Mouse (Mus musculus): Measurements from ENCODE around the gene Negr1.

The Negr1 gene

DNA sequence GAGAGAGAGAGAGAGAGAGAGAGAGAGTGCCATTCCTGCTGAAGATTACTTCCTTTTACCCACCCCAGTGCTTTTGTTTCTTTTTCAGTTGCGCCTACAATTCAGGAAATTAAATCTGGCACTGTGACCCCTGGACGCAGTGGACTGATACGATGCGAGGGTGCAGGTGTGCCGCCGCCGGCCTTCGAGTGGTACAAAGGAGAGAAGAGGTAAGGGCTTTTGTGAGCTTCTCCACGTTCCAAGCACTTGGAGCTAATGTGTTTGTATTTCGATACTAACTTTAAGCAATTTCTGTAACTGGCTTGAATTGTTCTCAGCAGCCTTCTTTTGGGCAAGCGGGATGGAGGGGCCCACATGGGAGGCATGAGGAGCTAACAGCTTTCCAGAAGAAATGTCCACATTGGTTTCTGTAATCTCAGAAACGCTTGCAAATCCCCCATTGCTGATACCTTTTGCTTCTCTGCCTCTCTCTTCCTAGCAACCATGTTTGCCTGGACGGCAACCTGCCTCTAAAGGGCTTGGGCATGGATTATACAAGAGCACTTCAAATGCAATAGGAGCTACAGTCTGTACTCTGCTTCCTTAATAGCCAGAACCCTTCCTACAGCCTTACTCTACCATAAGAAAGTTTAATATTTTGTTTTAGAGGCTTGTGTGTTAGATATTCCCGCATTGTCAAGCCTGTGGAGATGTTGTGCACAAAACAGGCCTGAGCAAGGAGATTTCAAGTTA is 584.7 kb downstream of the Negr1 start:
- DNase-seq: no peak

DNA sequence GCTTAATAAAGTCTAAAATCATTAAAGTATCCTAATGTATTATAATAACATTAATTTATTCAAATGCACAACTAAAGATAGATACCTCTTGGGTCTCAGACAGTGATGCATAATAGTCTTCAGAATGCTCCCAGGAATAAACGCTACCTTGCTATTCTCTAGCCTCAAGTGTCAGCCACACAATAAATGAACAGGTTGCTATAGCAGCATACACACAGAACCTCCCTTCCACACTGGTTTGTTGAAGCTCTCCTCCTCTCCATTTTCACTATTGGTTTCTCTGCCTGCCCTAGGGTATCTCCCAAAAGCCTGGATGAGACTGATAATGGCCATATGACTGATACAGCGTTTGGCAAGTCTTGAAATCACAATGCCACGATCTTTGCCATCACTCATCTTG is 593.3 kb downstream of the Negr1 start:
- no peak for DNase-seq

DNA sequence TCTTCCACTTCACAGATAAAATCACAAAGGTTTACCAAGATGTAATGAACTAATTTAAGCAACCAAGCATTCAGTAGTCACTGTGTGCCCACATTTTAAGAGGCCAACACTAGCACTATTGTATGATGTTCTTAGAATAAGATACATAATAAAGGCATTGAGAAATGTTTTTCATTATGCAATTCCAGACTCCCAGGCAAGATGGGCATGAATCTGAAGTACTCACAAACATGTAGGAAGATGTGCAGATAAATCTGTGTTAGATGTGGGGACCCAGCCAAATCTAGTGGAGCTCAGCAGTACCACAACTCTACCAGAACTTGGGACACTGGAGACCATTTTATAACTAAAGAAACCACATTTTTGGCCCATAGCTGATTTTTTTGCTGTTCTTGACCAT is 593.9 kb downstream of the Negr1 start:
- no peak for DNase-seq

DNA sequence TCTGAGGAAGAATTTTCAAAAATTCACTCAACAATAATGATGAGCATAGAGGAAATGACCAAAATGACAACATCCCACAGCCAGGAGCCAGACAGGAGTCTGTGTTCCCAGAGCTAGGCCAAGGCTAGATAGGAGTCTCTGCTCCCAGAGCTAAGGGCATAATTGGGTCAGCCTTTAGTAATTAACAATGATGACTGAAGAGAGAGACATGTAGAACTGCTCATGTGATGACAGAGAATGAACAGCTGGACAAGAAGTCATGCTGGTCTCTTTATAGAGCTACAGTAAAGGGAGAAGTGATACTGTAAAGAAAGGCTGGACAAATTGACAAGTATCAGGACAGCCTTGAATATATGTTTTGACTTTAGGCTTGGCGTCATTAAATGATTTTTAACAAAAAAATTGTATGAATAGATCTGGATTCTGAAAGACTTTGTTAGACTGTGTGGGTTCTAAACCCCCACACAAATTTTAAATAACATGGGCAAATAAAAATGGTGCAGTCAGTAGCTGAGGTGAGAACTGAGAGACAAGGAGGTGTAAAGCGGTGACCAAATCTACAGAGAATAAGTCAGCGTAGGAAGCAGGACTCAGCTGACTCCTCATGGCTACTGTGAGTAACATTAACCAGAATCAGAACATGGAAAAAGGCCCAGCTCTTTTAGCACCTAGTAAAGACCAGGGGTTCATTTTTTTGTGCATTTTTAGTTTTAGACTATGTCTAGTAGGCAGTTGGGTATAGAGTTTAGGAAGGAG is 603.4 kb downstream of the Negr1 start:
- no peak for DNase-seq

DNA sequence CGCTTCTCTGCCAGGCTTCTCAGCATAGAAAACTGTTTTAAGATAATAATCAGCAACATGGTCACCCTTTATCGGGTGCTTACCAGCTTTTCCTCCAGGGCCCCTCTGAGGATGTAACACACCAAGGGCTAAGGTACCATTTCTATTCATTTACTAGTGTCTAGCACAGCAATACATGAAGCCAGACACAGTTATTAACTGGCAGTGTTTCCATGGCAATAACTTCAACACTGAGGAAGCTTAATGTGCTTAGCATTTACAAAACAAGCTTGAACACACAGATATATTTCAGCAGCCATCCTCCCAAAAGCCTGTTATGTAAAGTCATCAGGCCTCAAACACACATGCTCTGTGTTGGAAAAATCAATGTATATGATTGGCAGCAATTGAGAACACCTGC is 620.4 kb downstream of the Negr1 start:
- no peak for DNase-seq

DNA sequence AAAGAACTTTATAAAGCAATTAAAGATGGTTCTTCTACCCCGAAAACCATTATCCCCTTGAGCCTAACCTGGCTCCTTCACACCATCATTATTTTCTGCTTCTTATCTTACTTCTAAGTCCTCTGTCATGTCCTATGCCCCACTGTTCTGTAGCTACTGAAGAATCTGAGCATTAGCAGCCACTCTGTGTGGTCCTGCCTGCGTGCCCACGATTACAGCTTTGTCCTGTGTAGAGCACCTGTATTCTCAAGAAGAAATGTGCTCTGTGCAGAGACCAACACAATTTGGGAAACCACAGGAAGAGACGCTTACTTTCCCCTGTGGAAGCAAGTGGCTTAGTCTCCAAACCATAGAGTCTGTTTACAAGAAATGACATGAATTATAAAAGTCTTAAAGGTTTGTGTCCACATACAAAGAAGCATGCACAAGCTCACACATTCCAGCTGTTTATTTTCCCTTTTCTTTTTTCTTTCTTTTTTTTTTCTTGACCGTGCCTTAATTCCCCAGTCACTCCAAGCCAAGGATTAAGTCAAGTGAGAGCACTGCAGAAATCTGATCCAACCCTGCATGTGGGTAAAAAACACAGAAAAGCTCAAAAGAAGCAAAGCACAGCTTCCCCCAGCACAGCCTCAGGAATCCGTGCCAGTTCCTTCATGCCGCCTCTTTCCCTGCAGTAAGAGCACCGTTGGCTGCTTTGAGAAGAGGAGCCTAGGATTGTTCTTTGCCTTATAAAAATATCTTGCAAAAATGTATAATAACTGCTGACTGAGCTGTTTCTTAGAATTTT is 627.5 kb downstream of the Negr1 start:
- peak; percentile 49 for DNase-seq

DNA sequence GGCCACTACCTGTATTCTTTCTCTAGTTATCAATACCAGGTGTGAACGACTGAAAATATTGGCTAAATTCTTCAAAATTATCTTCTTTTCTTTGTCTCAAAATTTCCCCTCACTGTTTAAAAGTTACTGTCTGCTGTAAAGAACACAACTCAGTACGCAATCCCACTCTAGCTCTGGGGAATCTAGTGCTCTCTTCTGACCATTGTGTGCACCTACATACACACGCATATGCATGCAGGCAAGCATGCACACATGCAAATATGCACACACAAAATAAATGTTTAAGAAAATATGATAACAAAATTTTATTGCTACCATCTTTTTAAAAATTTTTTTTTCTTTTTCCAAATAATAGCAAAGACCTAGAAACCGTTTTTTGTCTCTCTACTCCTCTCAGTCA is 628.2 kb downstream of the Negr1 start:
- DNase-seq: no peak

DNA sequence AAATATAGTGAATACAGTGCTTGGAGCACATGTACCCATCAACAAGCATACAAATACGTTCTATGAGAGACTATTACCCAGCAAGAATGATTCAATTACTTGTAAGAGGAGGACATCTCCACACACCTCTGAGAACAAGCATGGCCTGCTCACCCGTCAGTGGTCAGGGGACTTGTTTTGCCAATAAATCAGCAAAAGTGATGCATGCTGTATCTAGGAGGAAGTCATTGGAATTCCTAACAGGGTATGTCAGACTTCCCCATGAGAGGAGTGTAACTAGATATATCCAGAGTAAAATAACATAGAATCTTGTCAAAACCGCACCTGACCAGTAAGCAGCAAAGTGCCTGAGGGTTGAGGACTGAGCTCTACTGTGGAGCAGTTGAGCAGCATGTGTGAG is 629.0 kb downstream of the Negr1 start:
- DNase-seq: no peak

DNA sequence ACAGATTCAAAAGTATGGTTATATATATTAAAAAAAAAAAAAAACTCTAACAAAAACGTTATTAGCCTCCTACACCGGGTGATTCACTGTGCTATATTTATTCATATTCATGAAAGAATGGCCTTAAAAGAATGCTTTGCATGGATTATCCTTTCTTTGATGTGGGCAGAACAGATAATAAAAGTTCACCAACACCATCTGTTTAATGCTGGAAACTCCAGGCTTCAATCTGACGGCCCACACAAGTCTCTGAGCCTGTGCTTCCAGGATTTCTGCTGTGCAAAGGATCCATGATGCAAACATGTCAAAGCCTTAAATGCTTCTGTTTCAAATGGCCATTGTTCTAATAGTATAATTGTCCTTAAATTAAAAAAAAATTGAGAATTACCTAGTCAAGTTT is 630.4 kb downstream of the Negr1 start:
- DNase-seq: no peak

DNA sequence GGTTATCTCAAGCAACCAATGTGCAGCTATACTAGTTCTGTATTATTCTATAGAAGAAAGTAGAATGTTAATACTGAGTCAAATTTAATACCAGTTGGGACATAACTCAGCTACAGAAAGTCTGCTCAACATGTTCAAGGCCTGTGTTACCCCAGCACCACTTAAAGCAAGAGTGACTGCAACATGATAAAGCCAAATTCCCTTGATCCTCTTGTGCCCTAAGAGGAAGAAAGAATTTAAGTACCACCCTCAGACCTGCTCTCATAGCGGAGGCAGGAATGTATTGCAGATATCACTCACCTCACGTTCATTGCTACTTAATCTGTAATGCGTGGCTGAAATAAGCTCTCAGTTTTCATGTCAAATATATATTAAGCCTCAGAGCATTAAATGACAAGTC is 631.5 kb downstream of the Negr1 start:
- no peak for DNase-seq

DNA sequence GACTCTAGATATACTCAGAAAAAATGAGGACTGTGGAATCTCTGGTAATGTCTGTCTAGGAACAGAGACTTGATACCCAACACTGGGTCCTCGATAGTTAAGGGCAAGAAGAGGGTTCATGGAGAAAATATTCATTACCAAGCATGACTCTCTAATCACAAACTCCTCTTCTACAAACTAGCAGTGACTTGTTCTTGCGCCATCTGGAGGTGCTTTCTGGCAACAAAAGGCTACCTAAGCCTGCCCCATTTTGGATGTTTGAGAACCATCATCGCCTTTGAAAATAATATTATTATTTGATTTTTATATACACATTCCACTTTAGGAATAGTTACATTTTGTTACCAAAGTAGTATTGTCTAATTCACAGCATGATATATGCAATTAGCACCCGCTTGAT is 637.1 kb downstream of the Negr1 start:
- no peak for DNase-seq

DNA sequence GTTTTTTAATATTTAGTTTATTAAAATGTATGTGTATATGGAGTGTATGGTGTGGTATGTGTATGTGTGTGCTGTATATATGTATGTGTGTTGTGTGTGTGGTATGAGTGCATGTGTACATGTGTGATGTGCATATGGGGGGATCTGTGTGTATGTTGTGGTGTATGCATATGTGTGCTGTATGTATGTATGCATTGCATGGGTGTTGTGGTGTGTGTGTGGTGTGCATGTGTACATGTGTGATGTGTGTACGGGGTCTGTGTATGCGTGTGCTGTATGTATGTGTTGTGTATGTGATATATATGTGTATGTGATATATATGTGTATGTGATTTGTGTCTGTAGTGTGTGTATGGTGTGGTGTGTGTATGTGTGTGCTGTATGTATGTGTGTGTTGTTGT is 640.1 kb downstream of the Negr1 start:
- DNase-seq: no peak

DNA sequence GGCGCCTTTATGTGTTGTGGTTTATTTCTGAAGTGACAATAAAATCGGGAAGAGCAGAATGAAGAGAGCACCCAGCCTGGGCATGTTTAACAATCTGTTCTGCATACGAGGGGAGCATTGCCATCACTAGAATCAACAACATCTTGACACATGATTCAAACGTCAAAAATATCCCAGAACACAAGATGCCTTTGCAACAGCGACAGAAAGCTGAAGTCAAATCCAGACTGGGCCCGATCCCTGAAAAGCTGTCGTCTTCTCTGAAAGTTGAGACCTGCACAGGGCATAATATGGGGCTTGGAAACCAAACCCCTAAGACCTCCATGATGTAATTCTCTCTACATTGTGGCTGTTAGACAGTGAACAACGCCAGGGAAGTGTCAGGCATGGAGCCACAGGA is 642.0 kb downstream of the Negr1 start:
- DNase-seq: no peak

DNA sequence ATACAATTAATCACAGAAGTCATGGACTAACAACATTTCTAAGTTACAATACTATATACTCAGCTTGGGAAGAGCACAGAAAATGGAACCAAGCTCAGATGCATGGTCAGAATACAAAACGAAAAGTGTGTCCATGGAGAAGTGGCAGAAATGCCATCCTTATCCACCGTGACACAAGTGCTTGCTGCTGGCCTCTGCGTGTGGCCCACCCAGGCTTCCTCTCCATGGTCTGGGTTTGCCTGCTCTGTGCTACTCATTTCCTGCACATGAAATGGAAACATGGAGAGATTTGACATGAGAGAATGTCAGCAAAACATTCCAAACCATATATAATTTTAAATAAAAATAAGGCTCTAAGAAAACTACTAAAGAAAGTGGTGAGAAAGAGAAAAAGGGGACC is 645.2 kb downstream of the Negr1 start:
- no peak for DNase-seq

DNA sequence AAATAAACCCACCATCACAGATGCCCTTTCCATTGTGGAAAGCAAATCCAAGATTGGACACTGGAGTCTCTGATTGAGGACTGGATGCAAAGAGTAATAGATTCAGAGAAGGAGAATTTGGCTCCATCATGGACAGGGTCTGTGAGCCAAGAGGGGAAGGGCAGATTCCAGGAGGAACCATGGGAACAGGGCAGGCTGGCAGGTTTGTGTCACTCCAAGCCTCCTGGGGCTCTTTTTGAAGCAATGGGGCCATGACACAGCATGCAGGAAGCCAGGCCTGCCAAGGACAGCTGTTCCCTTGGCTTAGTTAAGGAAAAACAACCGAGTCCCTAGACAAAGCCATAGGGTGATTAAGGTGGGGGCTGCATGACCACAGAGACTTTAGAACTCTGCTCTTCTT is 647.4 kb downstream of the Negr1 start:
- DNase-seq: peak; percentile 99

DNA sequence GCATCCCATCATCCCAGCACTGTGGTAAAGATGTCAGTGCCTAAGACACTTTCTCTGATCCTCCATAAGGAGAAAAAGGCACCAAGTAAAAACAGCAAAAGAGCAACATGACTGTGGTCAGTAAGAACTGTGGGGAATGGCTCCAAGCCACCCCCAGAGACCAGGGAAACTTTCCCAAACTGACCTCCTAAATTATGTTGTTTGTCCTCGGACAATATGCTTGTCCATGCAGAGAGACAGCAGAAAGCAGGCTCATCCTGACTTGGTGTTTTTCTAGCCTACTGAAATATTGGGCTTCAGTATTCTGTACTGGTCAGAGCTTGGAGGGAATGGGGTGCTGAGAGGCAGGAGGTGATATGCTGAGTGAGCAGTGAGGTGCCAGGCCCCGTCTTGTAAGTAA is 647.8 kb downstream of the Negr1 start:
- DNase-seq: peak; percentile 94

DNA sequence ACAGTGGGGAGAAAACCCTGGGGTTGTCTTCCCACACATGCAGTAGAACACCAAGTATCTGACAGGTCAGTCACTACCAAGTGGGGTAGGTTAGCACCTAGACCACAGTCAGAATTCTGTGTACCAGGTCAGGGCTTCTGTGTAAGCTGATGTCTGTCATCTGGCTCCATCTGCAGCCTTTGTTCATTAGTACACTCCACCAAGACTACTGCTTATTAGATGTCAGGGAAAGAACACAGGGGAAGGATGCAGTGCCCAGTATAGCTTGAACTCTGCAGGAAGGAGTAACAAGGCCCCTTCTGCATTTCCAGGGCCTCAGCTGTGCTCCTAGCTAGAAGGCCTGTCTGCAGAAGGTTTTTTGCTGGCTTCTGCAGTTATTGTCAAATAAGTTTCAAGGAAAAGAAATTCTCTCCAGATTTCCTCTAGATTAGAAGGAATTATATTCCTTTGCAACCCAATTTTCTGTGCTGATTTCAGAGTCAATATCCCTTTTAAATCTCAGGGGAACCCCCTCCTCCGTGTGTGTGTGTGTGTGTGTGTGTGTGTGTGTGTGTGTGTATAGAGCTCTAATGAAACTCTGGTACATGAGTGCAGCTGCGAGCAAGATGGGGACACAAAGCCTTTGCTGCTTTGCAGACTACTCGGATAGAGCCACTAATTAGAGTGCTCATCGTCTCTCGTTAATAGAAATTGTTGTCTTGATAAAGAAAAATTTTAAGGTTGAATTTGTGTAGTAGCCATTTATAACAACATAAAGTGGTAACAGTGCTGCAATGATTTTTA is 654.5 kb downstream of the Negr1 start:
- DNase-seq: no peak

DNA sequence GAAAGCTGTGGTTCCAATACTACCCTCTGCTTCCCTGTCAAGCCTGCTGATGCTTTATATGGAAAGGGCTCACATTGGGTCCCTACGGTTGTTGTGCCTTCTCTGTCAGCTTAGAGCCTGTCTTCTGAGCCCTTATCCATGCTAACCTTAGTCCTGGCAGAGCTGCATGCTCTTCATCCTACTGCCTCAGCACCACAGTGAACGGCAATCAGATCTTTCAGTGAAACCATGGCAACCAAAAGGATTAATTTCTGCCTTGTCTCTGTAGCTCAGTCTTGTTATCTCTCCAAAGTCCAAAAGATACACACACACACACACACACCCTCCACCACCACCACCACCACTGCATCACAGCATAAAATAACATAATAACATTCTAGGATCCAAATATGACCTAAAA is 656.2 kb downstream of the Negr1 start:
- no peak for DNase-seq

DNA sequence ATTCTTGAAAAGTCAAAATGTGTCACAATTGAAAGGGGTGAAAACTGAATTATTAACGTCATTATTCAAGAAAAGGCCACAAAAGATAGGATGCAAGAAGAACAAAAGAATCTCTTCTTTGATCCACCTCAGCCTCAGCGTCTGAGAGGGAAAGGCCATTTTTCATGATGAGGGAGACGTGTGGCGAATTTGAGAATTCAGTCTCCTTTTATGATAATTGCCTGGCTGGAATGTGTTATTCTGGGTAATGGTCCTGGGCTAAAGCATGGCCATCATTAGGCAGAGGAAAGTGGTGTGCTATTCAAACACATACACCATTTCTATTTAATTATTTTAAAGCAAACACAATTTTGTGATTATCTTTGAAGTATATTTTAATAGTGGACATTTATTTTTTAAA is 663.3 kb downstream of the Negr1 start:
- no peak for DNase-seq

DNA sequence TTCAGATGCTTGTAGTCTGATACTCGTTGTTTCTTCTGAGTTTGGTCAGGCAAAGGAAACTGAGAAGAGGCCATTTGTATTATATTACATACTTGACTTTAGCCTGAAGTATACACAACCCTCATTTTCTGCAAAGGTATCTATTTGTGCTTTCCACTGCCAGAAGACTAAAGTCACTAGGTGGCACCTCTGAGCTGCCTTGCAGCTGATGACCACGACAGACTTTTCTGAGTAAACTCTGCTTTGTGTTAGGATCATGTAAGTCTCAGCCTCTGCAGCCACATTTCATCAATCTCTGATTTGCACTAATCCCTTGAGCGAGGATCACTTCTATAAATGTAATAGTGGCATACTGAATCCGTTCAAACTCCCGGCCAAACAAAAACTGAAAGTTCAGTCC is 671.1 kb downstream of the Negr1 start:
- DNase-seq: peak; percentile 46

DNA sequence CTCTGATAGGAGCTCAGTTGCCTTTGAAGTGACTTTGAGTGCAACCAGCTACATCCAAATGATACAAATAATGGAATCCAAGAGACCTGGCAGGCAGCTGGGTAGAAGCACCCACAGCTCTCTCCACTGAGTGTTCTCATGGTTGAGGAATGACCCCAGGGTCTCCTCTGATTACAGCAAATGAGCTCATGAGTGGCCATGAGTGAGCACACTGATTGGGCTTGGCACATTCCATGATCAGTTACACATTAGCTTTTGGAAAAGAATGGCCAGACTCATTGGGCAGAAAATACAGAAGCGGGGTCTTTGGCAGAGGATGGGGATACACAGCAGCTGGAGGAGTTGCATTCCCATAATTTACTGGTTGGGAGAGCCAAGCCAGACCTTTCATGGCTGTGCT is 678.6 kb downstream of the Negr1 start:
- no peak for DNase-seq

DNA sequence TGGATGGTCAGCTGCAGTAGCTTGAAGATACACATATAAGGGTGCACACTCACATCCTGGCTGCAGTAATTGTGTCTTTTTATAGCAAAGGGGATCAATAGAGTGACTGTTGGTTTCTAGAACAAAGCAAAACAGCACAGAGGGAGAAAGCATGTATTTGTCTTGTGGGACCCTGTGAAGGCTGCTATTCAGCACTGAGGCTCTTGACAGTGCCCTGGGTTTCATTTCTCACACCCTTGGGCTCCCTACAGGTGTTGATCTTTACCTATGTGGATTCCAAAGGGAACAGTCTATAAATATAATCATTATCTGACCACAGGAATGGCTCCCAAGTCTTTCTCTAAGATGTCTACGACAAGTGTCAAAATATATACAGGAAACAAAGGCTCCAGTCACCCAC is 693.9 kb downstream of the Negr1 start:
- DNase-seq: no peak

DNA sequence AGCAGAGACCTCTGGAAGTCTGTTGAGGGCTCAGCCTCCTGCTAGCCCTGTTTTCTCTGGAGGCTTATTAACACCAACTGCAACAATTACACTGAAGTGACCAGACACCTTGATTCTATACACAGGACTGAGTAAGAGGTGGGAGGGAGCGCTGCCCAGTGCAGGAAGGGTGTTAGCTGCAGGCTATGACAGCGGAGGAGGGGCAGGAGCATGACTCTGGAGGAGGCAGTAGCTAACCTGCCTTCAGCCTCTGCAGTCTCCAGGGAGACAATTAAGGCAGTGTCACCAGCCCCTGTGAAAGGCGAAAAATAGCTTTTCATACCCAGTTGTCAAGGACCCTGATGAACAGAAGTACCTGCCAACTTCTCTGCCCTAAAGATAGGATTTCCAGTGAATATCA is 694.3 kb downstream of the Negr1 start:
- DNase-seq: peak; percentile 25

All from cerebellum, adult 9-11 months (tissue).